Mouse (Mus musculus) neural tube, embryonic 14.5 days (tissue): ENCODE data around the gene Serpinc1. TPM values are rescaled to one million over a fixed set of nuclear protein-coding genes. Genes with fewer than 3 reads are reported as not detected.

Experiments
- ATAC-seq: fragments of 200-750 bp; cut with Nextera tagmentation; 2 replicates; pipeline ENCODE4 v1.8.0; 2017; ENCODE audit warnings: low read depth, mild to moderate bottlenecking, moderate TSS enrichment, moderate library complexity
- H3K27ac ChIP-seq: fragments of 300-500 bp; sonication (generic); 2 replicates; pipeline ENCODE4 v1.5.1; 2014; ENCODE audit warnings: low read depth, mild to moderate bottlenecking, control low read depth, low read length, moderate library complexity, mixed read lengths
- H3K27me3 ChIP-seq: fragments of 300-500 bp; sonication (generic); 2 replicates; pipeline ENCODE4 v1.6.1; 2014; ENCODE audit warnings: low read length; ENCODE audit not compliant: control insufficient read depth, insufficient read depth
- H3K36me3 ChIP-seq: fragments of 300-500 bp; sonication (generic); 2 replicates; pipeline ENCODE4 v1.6.1; 2014; ENCODE audit warnings: low read length, mixed read lengths; ENCODE audit not compliant: control insufficient read depth, insufficient read depth
- H3K4me1 ChIP-seq: fragments of 300-500 bp; sonication (generic); 2 replicates; pipeline ENCODE4 v1.6.1; 2014; ENCODE audit warnings: low read length; ENCODE audit not compliant: control insufficient read depth, insufficient read depth
- H3K4me2 ChIP-seq: fragments of 300-500 bp; sonication (generic); 2 replicates; pipeline ENCODE4 v1.6.1; 2014; ENCODE audit warnings: mild to moderate bottlenecking, low read depth, low read length, control low read depth
- H3K4me3 ChIP-seq: fragments of 300-500 bp; sonication (generic); 2 replicates; pipeline ENCODE4 v1.5.1; 2014; ENCODE audit warnings: low read depth, low read length, control low read depth, mixed read lengths
- H3K9ac ChIP-seq: fragments of 300-500 bp; sonication (generic); replicated peaks from 2 replicates; pipeline ENCODE4 v1.6.1; 2014; ENCODE audit warnings: low read depth, mild to moderate bottlenecking, control low read depth, low read length, mixed read lengths
- H3K9me3 ChIP-seq: fragments of 300-500 bp; sonication (generic); 2 replicates; pipeline ENCODE4 v1.6.1; 2016; ENCODE audit warnings: low read length; ENCODE audit not compliant: control insufficient read depth
- WGBS: fragments of 180-500 bp; shearing (Covaris S2); extraction: QIAGEN DNeasy Blood & Tissue Kit; methylation state at CpG from one replicate; pipeline ENCODE4 v1.1.7; 2014; 5-methylcytosine and 5-hydroxymethylcytosine counted together
- polyA plus RNA-seq: library from polyadenylated mRNA; unstranded; fragments of >200 nt; fragmentation: Nextera tagmentation; extraction: Ambion mirVana; gene quantifications from 2 replicates; pipeline ENCODE4 v1.2.1, GENCODE M21; 2014

Gene Serpinc1
- polyA plus RNA-seq, result 2.4 and 3.0 TPM in 2 replicates

DNA sequence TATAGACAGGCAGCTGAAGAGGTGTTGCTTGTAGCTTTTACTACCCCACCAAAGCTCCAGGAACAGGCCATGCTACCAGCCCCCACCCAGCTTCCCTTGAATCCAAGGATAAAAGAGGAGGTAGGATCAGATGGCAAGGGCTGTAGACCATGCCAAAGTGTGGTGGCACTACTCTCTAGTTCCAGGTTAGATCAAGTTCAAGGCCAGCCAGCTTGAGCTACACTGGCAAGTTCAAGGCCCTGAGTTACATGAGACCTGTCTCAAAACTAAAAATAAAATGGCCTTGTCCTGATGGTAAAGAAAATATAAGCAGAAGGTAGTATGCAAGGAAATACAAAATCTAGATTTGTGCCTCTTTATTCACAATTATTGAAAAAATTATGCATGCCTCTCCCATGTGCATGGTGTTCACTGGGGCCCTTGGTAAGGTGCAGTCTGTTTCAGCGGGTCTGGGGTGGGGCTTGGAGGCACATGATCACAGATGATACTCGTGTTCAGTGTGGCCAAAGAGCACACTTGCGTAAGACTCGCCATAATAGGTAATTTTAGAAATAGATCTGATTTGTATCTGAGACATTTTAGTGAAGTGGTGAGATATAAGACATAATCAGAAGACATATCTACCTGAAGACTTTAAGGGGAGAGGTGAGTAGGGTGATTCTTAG, at the start of gene Serpinc1:
TSS of gene Serpinc1 (plus strand) at position 515 of the 665 bp plus-strand sequence.
- ATAC-seq, result no peak
- H3K27ac ChIP-seq, result no peak within 1 kb of the TSS
- H3K4me3 ChIP-seq, result no peak within 1 kb of the TSS
- no peak within 1 kb of the TSS for H3K9ac ChIP-seq
- WGBS, result 97% methylated on average over 4 of the region's 4 CpGs
- peaks cover 9% of the 10 kb centered on the region; the same call in 1 of the 2 replicates for H3K36me3 ChIP-seq
- H3K4me1 ChIP-seq, result no peaks in the 10 kb centered on the region
- H3K9me3 ChIP-seq, result no peaks in the 10 kb centered on the region
- H3K27me3 ChIP-seq, result no peaks in the 10 kb centered on the region
- no peak within 1 kb of the TSS for H3K4me2 ChIP-seq

DNA sequence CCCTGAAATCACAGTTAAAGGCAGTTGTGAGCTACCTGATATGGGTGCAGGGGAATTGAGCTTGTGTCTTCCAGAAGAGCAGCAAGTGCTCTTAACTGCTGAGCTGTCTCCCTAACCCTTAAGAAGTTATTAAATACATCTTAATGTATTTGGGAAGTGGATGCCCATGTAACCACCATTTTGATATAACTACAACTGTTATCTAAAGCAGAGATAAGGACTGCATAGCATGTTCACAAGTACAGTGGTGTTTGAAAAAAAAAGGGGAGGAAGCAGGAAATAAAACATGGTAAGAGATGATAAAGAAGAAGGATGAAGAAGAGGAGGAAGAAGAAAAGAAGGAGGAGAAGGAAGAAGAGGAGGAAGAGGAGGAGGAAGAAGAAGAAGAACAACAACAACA, 47.1 kb upstream of the Serpinc1 start:
- ATAC-seq, result no peak
- no peaks in the 10 kb centered on the region for H3K4me1 ChIP-seq
- no peak overlapping the region for H3K4me3 ChIP-seq
- no peaks in the 10 kb centered on the region for H3K9me3 ChIP-seq
- no peaks in the 10 kb centered on the region for H3K27me3 ChIP-seq
- H3K9ac ChIP-seq, result no peak overlapping the region
- H3K4me2 ChIP-seq, result no peak overlapping the region
- H3K27ac ChIP-seq, result no peak overlapping the region
- H3K36me3 ChIP-seq, result peaks cover 5% of the 10 kb centered on the region; the same call in 1 of the 2 replicates

DNA sequence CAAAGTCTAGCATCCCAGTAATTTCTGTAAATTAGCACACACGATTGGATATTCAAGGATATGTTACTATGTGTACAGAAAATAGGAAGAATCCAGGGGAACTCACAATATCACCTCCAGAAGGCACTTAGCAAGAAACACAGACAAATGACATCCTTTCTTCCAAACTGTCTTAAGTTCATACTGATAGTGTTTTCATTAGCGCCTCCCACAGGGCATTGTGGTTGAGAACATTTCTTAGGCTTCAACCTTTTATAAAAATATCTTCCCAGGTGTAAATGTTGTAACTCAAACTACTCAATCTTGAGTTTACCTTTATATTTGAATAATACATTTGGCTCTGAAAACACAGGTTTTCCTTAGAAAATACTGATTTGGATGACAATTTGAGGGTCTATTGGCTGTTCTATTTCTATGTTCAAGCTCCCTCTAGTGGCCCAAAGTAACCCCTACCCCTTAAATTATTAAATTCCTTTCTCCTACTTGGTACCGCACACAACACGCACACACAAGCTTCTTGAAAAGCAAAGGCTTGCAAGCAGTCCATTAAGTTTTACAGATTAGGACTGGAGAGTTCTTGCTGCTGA, 44.4 kb upstream of the Serpinc1 start:
- H3K4me2 ChIP-seq, result no peak overlapping the region
- H3K36me3 ChIP-seq, result peaks cover 5% of the 10 kb centered on the region; the same call in 1 of the 2 replicates
- peak; percentile 66 for ATAC-seq
- H3K27me3 ChIP-seq, result no peaks in the 10 kb centered on the region
- no peaks in the 10 kb centered on the region for H3K9me3 ChIP-seq
- H3K9ac ChIP-seq, result no peak overlapping the region
- 76% methylated on average over 4 of the region's 4 CpGs for WGBS
- no peak overlapping the region for H3K27ac ChIP-seq
- H3K4me1 ChIP-seq, result no peaks in the 10 kb centered on the region
- H3K4me3 ChIP-seq, result no peak overlapping the region

DNA sequence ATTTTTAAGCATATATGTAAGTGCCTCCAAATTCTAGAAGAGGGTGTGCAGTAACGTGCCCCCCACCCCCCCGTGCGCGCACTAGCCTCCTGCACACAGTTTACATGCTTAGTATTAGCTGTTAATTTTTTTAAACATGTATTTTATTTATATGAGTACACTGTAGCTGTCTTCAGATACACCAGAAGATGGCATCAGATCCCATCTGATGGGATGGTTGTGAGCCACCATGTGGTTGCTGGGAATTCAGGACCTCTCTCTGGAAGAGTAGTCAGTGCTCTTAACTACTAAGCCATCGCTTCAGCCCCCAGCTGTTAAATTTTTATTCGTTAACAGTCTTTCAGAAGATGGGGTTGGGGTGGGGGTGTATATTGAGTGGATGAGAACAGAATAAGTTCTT, 42.8 kb upstream of the Serpinc1 start:
- H3K9ac ChIP-seq, result no peak overlapping the region
- H3K9me3 ChIP-seq, result no peaks in the 10 kb centered on the region
- H3K36me3 ChIP-seq, result peaks cover 13% of the 10 kb centered on the region; the same call in 1 of the 2 replicates
- no peak overlapping the region for H3K27ac ChIP-seq
- WGBS, result 88% methylated on average over 6 of the region's 6 CpGs
- no peak overlapping the region for H3K4me2 ChIP-seq
- H3K4me1 ChIP-seq, result no peaks in the 10 kb centered on the region
- H3K4me3 ChIP-seq, result no peak overlapping the region
- H3K27me3 ChIP-seq, result no peaks in the 10 kb centered on the region
- no peak for ATAC-seq

DNA sequence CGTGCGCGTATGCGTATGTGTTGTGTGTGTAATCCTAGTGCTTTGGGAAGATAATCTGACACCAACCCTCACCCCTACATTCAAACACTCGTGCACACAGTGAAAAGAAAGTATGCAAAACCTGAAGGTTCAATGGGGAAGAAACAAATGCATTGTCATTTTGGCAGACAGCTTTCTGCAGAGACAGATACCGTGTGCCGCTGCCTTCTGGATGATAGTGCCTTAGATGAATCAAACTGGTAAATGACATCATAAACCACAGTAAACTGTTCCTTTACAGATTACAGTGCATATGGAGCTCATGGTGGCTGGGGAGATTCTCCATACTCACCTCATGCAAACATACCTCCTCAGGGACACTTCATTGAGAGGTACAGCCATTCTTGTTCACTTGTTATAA, 15.2 kb upstream of the Serpinc1 start:
- H3K9ac ChIP-seq, result no peak overlapping the region
- H3K9me3 ChIP-seq, result no peaks in the 10 kb centered on the region
- H3K4me1 ChIP-seq, result no peaks in the 10 kb centered on the region
- H3K36me3 ChIP-seq, result peaks cover 51% of the 10 kb centered on the region
- H3K27me3 ChIP-seq, result no peaks in the 10 kb centered on the region
- no peak overlapping the region for H3K4me3 ChIP-seq
- H3K4me2 ChIP-seq, result no peak overlapping the region
- H3K27ac ChIP-seq, result no peak overlapping the region
- ATAC-seq, result no peak
- 92% methylated on average over 7 of the region's 7 CpGs for WGBS

DNA sequence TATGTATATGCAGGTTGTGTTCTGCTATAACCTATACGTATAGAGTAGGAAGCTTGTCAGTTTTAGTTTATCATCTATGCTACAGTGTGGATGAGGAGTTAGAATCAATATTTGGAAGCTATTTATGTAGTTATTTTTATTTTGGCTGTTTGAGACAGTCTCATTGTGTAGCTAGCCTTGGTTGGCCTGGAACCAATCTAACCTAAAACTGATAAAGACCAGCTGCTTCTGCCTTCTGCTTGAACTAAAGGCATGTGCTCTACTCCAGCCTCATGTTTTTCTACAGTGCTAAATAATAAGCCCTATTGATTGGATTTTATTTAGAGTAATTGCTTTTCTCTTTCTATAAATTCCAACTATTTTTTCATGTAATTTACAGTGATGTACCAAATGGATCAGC, 11.1 kb upstream of the Serpinc1 start:
- 100% methylated on average over 1 of the region's 1 CpGs for WGBS
- Histone ChIP-seq H3K9me3 (no peaks in the 10 kb centered on the region), H3K4me1 (no peaks in the 10 kb centered on the region), H3K36me3 (peaks cover 60% of the 10 kb centered on the region), H3K9ac (no peak overlapping the region), H3K4me3 (no peak overlapping the region), H3K27ac (no peak overlapping the region), H3K4me2 (no peak overlapping the region), H3K27me3 (no peaks in the 10 kb centered on the region)
- no peak for ATAC-seq

DNA sequence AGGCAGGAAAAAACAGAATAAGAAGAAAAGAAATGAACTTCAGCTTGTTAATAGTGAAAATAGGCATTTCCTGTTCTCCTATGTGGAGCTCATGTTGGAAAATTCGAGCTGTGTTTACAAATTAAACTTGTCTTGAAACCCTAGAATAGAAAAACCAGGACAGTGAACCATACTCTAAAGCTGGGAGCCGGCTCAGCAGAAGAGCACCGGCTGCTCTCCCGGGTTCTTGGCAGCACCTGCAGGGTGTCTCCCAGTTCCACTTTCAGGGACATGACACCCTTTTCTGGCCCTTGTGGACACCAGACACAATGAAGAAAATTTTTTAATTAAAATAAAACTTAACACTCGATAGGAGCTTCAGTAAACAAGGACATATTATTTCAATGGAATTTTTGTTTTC, 9.7 kb upstream of the Serpinc1 start:
- no peak overlapping the region for H3K4me2 ChIP-seq
- no peak for ATAC-seq
- no peaks in the 10 kb centered on the region for H3K27me3 ChIP-seq
- no peaks in the 10 kb centered on the region for H3K4me1 ChIP-seq
- H3K27ac ChIP-seq, result no peak overlapping the region
- H3K9me3 ChIP-seq, result no peaks in the 10 kb centered on the region
- WGBS, result 92% methylated on average over 5 of the region's 5 CpGs
- no peak overlapping the region for H3K4me3 ChIP-seq
- H3K9ac ChIP-seq, result no peak overlapping the region
- H3K36me3 ChIP-seq, result peaks cover 50% of the 10 kb centered on the region

DNA sequence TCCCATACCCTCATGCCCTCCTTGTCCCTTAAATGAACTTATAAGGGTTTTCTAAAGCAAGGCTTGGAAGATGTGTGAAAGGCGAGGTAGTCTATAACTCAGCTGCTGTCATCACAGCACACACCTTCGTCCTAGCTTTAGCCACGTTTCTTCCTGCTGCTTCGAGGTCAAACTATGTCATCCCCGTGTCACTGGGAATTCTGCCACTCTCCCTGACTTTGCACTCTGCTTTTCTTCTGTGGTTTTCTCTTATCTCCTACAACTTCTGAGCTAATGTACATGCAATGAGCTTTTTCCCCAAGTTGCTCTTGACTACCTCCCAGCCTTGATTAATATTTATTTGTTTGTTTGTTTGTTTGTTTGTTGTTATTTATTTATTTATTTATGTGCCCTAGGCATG, 1.6 kb downstream of the Serpinc1 start:
- WGBS, result 84% methylated on average over 5 of the region's 5 CpGs
- H3K4me2 ChIP-seq, result no peak overlapping the region

DNA sequence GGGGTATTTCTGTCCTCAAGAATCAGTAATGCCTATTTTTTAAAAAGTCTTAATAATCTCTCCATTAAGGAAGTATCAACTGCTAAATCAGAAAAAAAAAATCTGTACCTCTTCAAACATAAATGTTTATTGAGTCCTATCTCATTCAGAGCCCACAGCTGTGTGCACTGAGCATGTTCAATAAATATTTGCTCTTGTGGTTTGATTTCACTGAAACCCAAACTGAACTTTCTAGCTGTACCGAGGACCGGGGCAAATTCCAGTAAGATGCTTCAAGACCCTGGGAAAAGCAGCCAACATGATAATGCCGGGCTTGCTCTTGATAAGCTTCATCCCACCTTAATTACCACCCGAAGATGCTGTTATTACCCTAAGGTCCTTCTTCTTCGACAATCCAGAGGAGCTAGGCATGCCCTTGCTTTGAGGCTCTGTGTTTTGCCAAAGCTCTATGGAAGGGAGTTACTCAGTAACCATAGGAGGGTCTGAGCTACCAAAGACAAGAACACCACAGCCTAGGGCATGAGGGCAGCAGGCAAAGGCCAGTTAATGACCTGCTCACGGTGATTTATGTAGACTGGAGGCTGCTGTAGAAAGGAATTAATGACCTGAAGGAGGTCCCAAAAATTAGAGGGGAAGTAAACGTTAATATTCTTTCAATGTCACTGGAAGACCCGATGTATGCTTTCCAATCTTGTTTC, 2.3 kb downstream of the Serpinc1 start:
- no peak overlapping the region for H3K9ac ChIP-seq
- no peak for ATAC-seq

More for the DNA sequence above, 1.6 kb downstream of the Serpinc1 start:
- no peaks in the 10 kb centered on the region for H3K9me3 ChIP-seq
- no peak overlapping the region for H3K9ac ChIP-seq
- no peak overlapping the region for H3K4me3 ChIP-seq
- H3K36me3 ChIP-seq, result peaks cover 5% of the 10 kb centered on the region; the same call in 1 of the 2 replicates
- H3K27ac ChIP-seq, result no peak overlapping the region
- ATAC-seq, result no peak
- H3K4me1 ChIP-seq, result no peaks in the 10 kb centered on the region
- no peaks in the 10 kb centered on the region for H3K27me3 ChIP-seq

More for the DNA sequence above, 2.3 kb downstream of the Serpinc1 start:
- Histone ChIP-seq H3K27ac (no peak overlapping the region), H3K27me3 (no peaks in the 10 kb centered on the region), H3K9me3 (no peaks in the 10 kb centered on the region), H3K4me1 (no peaks in the 10 kb centered on the region), H3K4me3 (no peak overlapping the region), H3K36me3 (no peaks in the 10 kb centered on the region), H3K4me2 (no peak overlapping the region)
- WGBS, result 76% methylated on average over 8 of the region's 8 CpGs
